Mouse (Mus musculus) myocyte (in vitro differentiated cells): ENCODE results near the gene Rpl36-ps4. TPM values are rescaled to one million over a fixed set of nuclear protein-coding genes. Genes with fewer than 3 reads are reported as not detected.
"Not testable (repeated sequence)": the region's sequence is repeated elsewhere in the genome, so short reads cannot be mapped to it uniquely, and the experiment has no call there.

Experiments used
- H3K27me3 ChIP-seq: one replicate; pipeline ENCODE4 v1.6.1; 2011; ENCODE audit not compliant: control insufficient read depth, insufficient read depth, insufficient read length
- H3K36me3 ChIP-seq: one replicate; pipeline ENCODE4 v1.6.1; 2011; ENCODE audit not compliant: control insufficient read depth, insufficient read depth
- H3K4me2 ChIP-seq: one replicate; pipeline ENCODE4 v1.6.1; 2011; ENCODE audit warnings: low read depth, control low read depth
- H3K4me3 ChIP-seq: one replicate; pipeline ENCODE4 v1.5.1; 2011; ENCODE audit warnings: mild to moderate bottlenecking, control low read depth, moderate library complexity
- H3K79me2 ChIP-seq: one replicate; pipeline ENCODE4 v1.6.1; 2011; ENCODE audit not compliant: control insufficient read depth, insufficient read depth
- H3ac ChIP-seq: one replicate; pipeline ENCODE4 v1.6.1; 2011; ENCODE audit not compliant: control insufficient read depth, insufficient read length
- CEBPB ChIP-seq: IDR thresholded peaks from 2 replicates; pipeline ENCODE4 v1.6.1; 2011; ENCODE audit warnings: mild to moderate bottlenecking, moderate library complexity; ENCODE audit not compliant: poor library complexity, insufficient read depth, severe bottlenecking
- E2F4 ChIP-seq: IDR thresholded peaks from one replicate; pipeline ENCODE4 v1.6.1; 2011; ENCODE audit warnings: mild to moderate bottlenecking, control low read depth, moderate library complexity; ENCODE audit not compliant: insufficient read depth
- MAX ChIP-seq: IDR thresholded peaks from one replicate; pipeline ENCODE4 v1.6.1; 2011; ENCODE audit warnings: low read depth, mild to moderate bottlenecking, control low read depth
- MYOD1 ChIP-seq, 3 experiments: IDR thresholded peaks; one replicate each; pipeline ENCODE4 v1.6.1; 2011; ENCODE audit warnings: control low read depth in 2 of 3, low read depth in 2 of 3, mild to moderate bottlenecking in 2 of 3, moderate library complexity in 1 of 3; ENCODE audit not compliant: insufficient read length in 2 of 3, control insufficient read depth in 1 of 3
- MYOG ChIP-seq, 3 experiments: IDR thresholded peaks; one replicate each; pipeline ENCODE4 v1.6.1; 2011; ENCODE audit warnings: control low read depth in 2 of 3, low read depth in 2 of 3, mild to moderate bottlenecking in 2 of 3; ENCODE audit not compliant: insufficient read length in 2 of 3, control insufficient read depth in 1 of 3, insufficient read depth in 1 of 3
- POLR2A ChIP-seq: IDR thresholded peaks from one replicate; pipeline ENCODE4 v1.6.1; 2011; ENCODE audit warnings: low read depth, mild to moderate bottlenecking, control low read depth, moderate library complexity; ENCODE audit not compliant: insufficient read length
- POLR2AphosphoS2 ChIP-seq: IDR thresholded peaks from one replicate; pipeline ENCODE4 v1.6.1; 2011; ENCODE audit warnings: low read depth, control low read depth; ENCODE audit not compliant: insufficient read length
- REST ChIP-seq: IDR thresholded peaks from one replicate; pipeline ENCODE4 v1.6.1; 2011; ENCODE audit warnings: mild to moderate bottlenecking, control low read depth, moderate library complexity; ENCODE audit not compliant: insufficient read depth, insufficient read length
- SRF ChIP-seq: IDR thresholded peaks from one replicate; pipeline ENCODE4 v1.6.1; 2011; ENCODE audit warnings: low read depth; ENCODE audit not compliant: control insufficient read depth, insufficient read length
- TCF12 ChIP-seq: IDR thresholded peaks from one replicate; pipeline ENCODE4 v1.6.1; 2011; ENCODE audit warnings: mild to moderate bottlenecking, control low read depth; ENCODE audit not compliant: poor library complexity, insufficient read depth, severe bottlenecking
- TCF3 ChIP-seq: IDR thresholded peaks from one replicate; pipeline ENCODE4 v1.6.1; 2011; ENCODE audit warnings: low read depth, control low read depth; ENCODE audit not compliant: insufficient read length
- USF1 ChIP-seq: IDR thresholded peaks from one replicate; pipeline ENCODE4 v1.6.1; 2011; ENCODE audit warnings: low read depth, mild to moderate bottlenecking, control low read depth, moderate library complexity
- polyA plus RNA-seq: library from polyadenylated mRNA; unstranded; fragments of >200 nt; fragmentation: generic; extraction: Trizol; gene quantifications from one replicate; pipeline ENCODE4 v1.2.1, GENCODE M21; 2012; ENCODE audit warnings: missing spikeins

Rpl36-ps4 gene
- polyA plus RNA-seq, 1 experiment, result not detected

- H3K36me3 ChIP-seq, result no peaks in the 10 kb centered on the region
- TF ChIP-seq E2F4 (no peak), SRF (no peak), MYOD1 (IDR thresholded peaks at IDR 0.05; ENCODE audit: control insufficient read depth in 1 of 3, insufficient read length in 2 of 3, low read depth in 2 of 3) (no peak), POLR2A (no peak), TCF3 (no peak), REST (no peak), MYOG (IDR thresholded peaks at IDR 0.05; ENCODE audit: control insufficient read depth in 1 of 3, insufficient read depth in 1 of 3, insufficient read length in 2 of 3, low read depth in 2 of 3) (no peak), POLR2AphosphoS2 (no peak), USF1 (no peak), CEBPB (no peak), TCF12 (no peak), MAX (no peak)
- H3ac ChIP-seq, result no peak overlapping the region
- H3K4me3 ChIP-seq, result no peak overlapping the region
- H3K27me3 ChIP-seq, result no peaks in the 10 kb centered on the region
- H3K79me2 ChIP-seq, result no peaks in the 10 kb centered on the region
- no peak overlapping the region for H3K4me2 ChIP-seq
Measured at GRCm38 (mm10) chr17:87963081-87964075, 42.6 kb downstream of the Rpl36-ps4 start.

- H3K4me2 ChIP-seq, H3K4me3 ChIP-seq, H3ac ChIP-seq, H3K79me2 ChIP-seq, H3K27me3 ChIP-seq, H3K36me3 ChIP-seq: not testable (repeated sequence)
Measured at GRCm38 (mm10) chr17:87968483-87968926, 47.7 kb downstream of the Rpl36-ps4 start.

Other genes starting within 250 kb of the Rpl36-ps4 start
- gene Msh2, start 248.6 kb upstream of the Rpl36-ps4 start, polyA plus RNA-seq, result 4.6 TPM
- gene Kcnk12, start 123.0 kb upstream of the Rpl36-ps4 start, polyA plus RNA-seq, result 0.35 TPM
- 5.2 TPM for gene Msh6, start 54.1 kb downstream of the Rpl36-ps4 start, polyA plus RNA-seq
- 15.4 TPM for gene Fbxo11, start 144.3 kb downstream of the Rpl36-ps4 start, polyA plus RNA-seq